Mouse (Mus musculus) lung, adult 18-20 months (tissue): ENCODE measurements around the gene Rcsd1.

Experiments
- DNase-seq, 2 experiments: peaks; one replicate each; pipeline ENCODE4 v3.0.0; 2022; ENCODE audit warnings: mixed read lengths in 2 of 2

The Rcsd1 gene

GRCm38 (mm10) chr1:165660774-165661173 is 48.8 kb downstream of the Rcsd1 start:
- peak in 1 of 2 experiments; percentile 52 for DNase-seq

- DNase-seq = peak; percentile 72 to 79
Measured at GRCm38 (mm10) chr1:165658602-165659001, 51.0 kb downstream of the Rcsd1 start.

GRCm38 (mm10) chr1:165655482-165655881 is 54.1 kb downstream of the Rcsd1 start:
- no peak for DNase-seq

GRCm38 (mm10) chr1:165655022-165655421 is 54.5 kb downstream of the Rcsd1 start:
- no peak for DNase-seq

- DNase-seq = no peak
Measured at GRCm38 (mm10) chr1:165653126-165653885, 56.3 kb downstream of the Rcsd1 start.

- no peak for DNase-seq
Measured at GRCm38 (mm10) chr1:165652507-165652906, 57.0 kb downstream of the Rcsd1 start.

GRCm38 (mm10) chr1:165651158-165651557 is 58.4 kb downstream of the Rcsd1 start:
- no peak for DNase-seq

- no peak for DNase-seq
Measured at GRCm38 (mm10) chr1:165645102-165645501, 64.5 kb downstream of the Rcsd1 start.

GRCm38 (mm10) chr1:165643735-165644134 is 65.8 kb downstream of the Rcsd1 start:
- no peak for DNase-seq

- DNase-seq = peak; percentile 45 to 55
Measured at GRCm38 (mm10) chr1:165642780-165643311, 66.7 kb downstream of the Rcsd1 start.

- peak; percentile 90 to 93 for DNase-seq
Measured at GRCm38 (mm10) chr1:165641786-165642771, 67.5 kb downstream of the Rcsd1 start.

GRCm38 (mm10) chr1:165641271-165641771 is 68.2 kb downstream of the Rcsd1 start:
- DNase-seq = peak; percentile 68 to 76

GRCm38 (mm10) chr1:165636289-165636688 is 73.3 kb downstream of the Rcsd1 start:
- DNase-seq = no peak

- DNase-seq = no peak
Measured at GRCm38 (mm10) chr1:165635055-165635897, 74.3 kb downstream of the Rcsd1 start.

GRCm38 (mm10) chr1:165634151-165634884 is 75.2 kb downstream of the Rcsd1 start, which contains the start of gene Mpzl1:
Mpzl1 (minus strand) TSS chr1:165634538.
- DNase-seq = peak; percentile 99

- DNase-seq = no peak
Measured at GRCm38 (mm10) chr1:165633345-165633744, 76.2 kb downstream of the Rcsd1 start.

- DNase-seq = peak in 1 of 2 experiments; percentile 43
Measured at GRCm38 (mm10) chr1:165631136-165631535, 78.4 kb downstream of the Rcsd1 start.

- no peak for DNase-seq
Measured at GRCm38 (mm10) chr1:165629975-165630374, 79.6 kb downstream of the Rcsd1 start.

GRCm38 (mm10) chr1:165628603-165629002 is 81.0 kb downstream of the Rcsd1 start:
- DNase-seq = no peak

- DNase-seq = no peak
Measured at GRCm38 (mm10) chr1:165625896-165626295, 83.7 kb downstream of the Rcsd1 start.

- no peak for DNase-seq
Measured at GRCm38 (mm10) chr1:165625058-165625457, 84.5 kb downstream of the Rcsd1 start.
